Mouse (Mus musculus) liver, embryonic 14.5 days (tissue): Measurements from ENCODE around the gene Mfsd5. TPM values are rescaled to one million over a fixed set of nuclear protein-coding genes. Genes with fewer than 3 reads are reported as not detected.

ENCODE experiments used
- ATAC-seq: fragments of 200-750 bp; cut with Nextera tagmentation; 2 replicates; pipeline ENCODE4 v1.8.0; 2017; ENCODE audit warnings: moderate number of reproducible peaks, mild to moderate bottlenecking, moderate library complexity; ENCODE audit not compliant: insufficient read depth
- DNase-seq, 3 experiments: peaks; one replicate each; pipeline ENCODE4 v3.0.0-alpha.2; 2012 to 2013; ENCODE audit warnings: low read depth in 3 of 3, low spot score in 3 of 3
- H3K27ac ChIP-seq: fragments of 300-500 bp; sonication (generic); 2 replicates; pipeline ENCODE4 v1.5.1; 2014; ENCODE audit warnings: moderate library complexity, mild to moderate bottlenecking, control low read depth, inconsistent platforms
- H3K27me3 ChIP-seq: fragments of 300-500 bp; sonication (generic); 2 replicates; pipeline ENCODE4 v1.6.1; 2014; ENCODE audit warnings: mild to moderate bottlenecking, low read length, moderate library complexity; ENCODE audit not compliant: control insufficient read depth, insufficient read depth
- H3K36me3 ChIP-seq: fragments of 300-500 bp; sonication (generic); replicated peaks from 2 replicates; pipeline ENCODE4 v1.6.1; 2014; ENCODE audit warnings: low read depth; ENCODE audit not compliant: control insufficient read depth, insufficient read depth
- H3K4me1 ChIP-seq, 2 experiments: fragments of 200-500 bp in 1 of 2; fragments of 300-500 bp in 1 of 2; sonication (generic) in 1 of 2; replicated peaks; 2 replicates each; pipeline ENCODE4 v1.6.1; 2012 to 2014; ENCODE audit warnings: antibody characterized with exemption in 1 of 2, inconsistent platforms in 1 of 2, low read length in 1 of 2; ENCODE audit not compliant: control insufficient read depth in 2 of 2, insufficient read depth in 2 of 2
- H3K4me2 ChIP-seq: fragments of 300-500 bp; sonication (generic); 2 replicates; pipeline ENCODE4 v1.6.1; 2014; ENCODE audit warnings: low read depth, mild to moderate bottlenecking, control low read depth, moderate library complexity
- H3K4me3 ChIP-seq, 2 experiments: fragments of 200-500 bp in 1 of 2; fragments of 300-500 bp in 1 of 2; sonication (generic) in 1 of 2; 2 replicates each; pipeline ENCODE4 v1.5.1; 2012 to 2014; ENCODE audit warnings: low read depth in 2 of 2, low read length in 2 of 2, mild to moderate bottlenecking in 2 of 2, control low read depth in 1 of 2, inconsistent platforms in 1 of 2, moderate library complexity in 1 of 2; ENCODE audit not compliant: insufficient read depth in 1 of 2
- H3K9ac ChIP-seq: fragments of 300-500 bp; sonication (generic); replicated peaks from 2 replicates; pipeline ENCODE4 v1.6.1; 2014; ENCODE audit warnings: mild to moderate bottlenecking, control low read depth, moderate library complexity
- H3K9me3 ChIP-seq: fragments of 300-500 bp; sonication (generic); 2 replicates; pipeline ENCODE4 v1.6.1; 2016; ENCODE audit warnings: low read length, mixed read lengths; ENCODE audit not compliant: control insufficient read depth
- CTCF ChIP-seq: IDR thresholded peaks from 2 replicates; pipeline ENCODE4 v1.5.1; 2016; ENCODE audit warnings: antibody characterized with exemption, low read depth, control low read depth
- EP300 ChIP-seq: IDR thresholded peaks from 2 replicates; pipeline ENCODE4 v1.6.1; 2016; ENCODE audit warnings: antibody characterized with exemption, low read depth
- WGBS: fragments of 180-500 bp; shearing (Covaris S2); extraction: QIAGEN DNeasy Blood & Tissue Kit; methylation state at CpG from one replicate; pipeline ENCODE4 v1.1.7; 2014; ENCODE audit not compliant: insufficient replicate concordance; 5-methylcytosine and 5-hydroxymethylcytosine counted together
- polyA plus RNA-seq, 2 experiments: library from polyadenylated mRNA; depleted of rRNA in 1 of 2; stranded (reverse) in 1 of 2; unstranded in 1 of 2; fragments of >200 nt; fragmentation: Nextera tagmentation in 1 of 2; extraction: Ambion mirVana in 1 of 2; gene quantifications; 2 replicates each; pipeline versions ENCODE4 v1.2.1 to v1.2.3; 2012 to 2014

Gene Mfsd5
- polyA plus RNA-seq, 2 experiments, result 13.4 to 21.2 TPM

DNA sequence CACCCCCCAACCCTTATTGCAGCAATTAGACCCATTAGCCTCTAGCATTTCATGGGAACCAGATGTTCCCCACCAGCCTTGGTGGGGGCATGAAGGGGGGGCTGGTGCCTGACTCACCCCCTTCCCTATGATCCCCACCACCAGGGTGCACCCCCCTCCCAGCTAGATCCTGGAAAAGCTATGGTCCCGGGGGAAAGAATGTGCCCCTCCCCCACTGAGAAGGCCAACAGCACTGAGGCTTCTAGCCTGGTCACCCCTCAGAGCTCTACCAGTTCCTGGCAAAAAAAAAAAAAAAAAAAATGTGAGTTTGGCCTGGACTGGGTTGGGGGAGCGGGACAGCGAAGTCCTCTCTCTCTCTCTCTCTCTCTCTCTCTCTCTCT lies 30.5 kb upstream of the Mfsd5 start:
- H3K27ac ChIP-seq, result no peak overlapping the region
- 9% methylated on average over 3 of the region's 3 CpGs for WGBS
- H3K27me3 ChIP-seq, result peaks cover 67% of the 10 kb centered on the region
- no peak overlapping the region for H3K4me3 ChIP-seq
- H3K4me1 ChIP-seq, result peaks cover 0 to 11% of the 10 kb centered on the region in 2 experiments; a peak in 2 of 4 replicates
- H3K9ac ChIP-seq, result no peak overlapping the region
- ATAC-seq (no peak), DNase-seq (no peak)
- H3K4me2 ChIP-seq, result no peak overlapping the region
- no peak for TF ChIP-seq CTCF
- TF ChIP-seq EP300, result no peak
- H3K9me3 ChIP-seq, result no peaks in the 10 kb centered on the region
- H3K36me3 ChIP-seq, result no peaks in the 10 kb centered on the region

- ATAC-seq, result no peak
- H3K4me1 ChIP-seq, result peaks cover 0 to 7% of the 10 kb centered on the region in 2 experiments; a peak in 1 of 4 replicates
- H3K27me3 ChIP-seq, result peaks cover 62% of the 10 kb centered on the region
- H3K4me2 ChIP-seq, result no peak overlapping the region; the same call in 1 of the 2 replicates
- no peak overlapping the region for H3K9ac ChIP-seq
- no peak overlapping the region for H3K27ac ChIP-seq
- H3K36me3 ChIP-seq, result no peaks in the 10 kb centered on the region
- TF ChIP-seq EP300, result no peak
- TF ChIP-seq CTCF, result no peak
- H3K9me3 ChIP-seq, result no peaks in the 10 kb centered on the region
- DNase-seq, result no peak
- no peak overlapping the region for H3K4me3 ChIP-seq
- WGBS, result 2% methylated on average over 13 of the region's 13 CpGs
Observed at GRCm38 (mm10) chr15:102249251-102249691, 30.0 kb upstream of the Mfsd5 start.

GRCm38 (mm10) chr15:102249967-102250366 lies 29.3 kb upstream of the Mfsd5 start:
- no peaks in the 10 kb centered on the region for H3K9me3 ChIP-seq
- 0 out of 4 replicates have a peak, but pooled peaks cover 0 to 5% of the 10 kb centered on the region in 2 experiments for H3K4me1 ChIP-seq
- no peaks in the 10 kb centered on the region for H3K36me3 ChIP-seq
- 57% methylated on average over 9 of the region's 9 CpGs for WGBS
- no peak for TF ChIP-seq EP300
- H3K4me3 ChIP-seq, result no peak overlapping the region
- H3K27ac ChIP-seq, result no peak overlapping the region
- no peak overlapping the region for H3K4me2 ChIP-seq
- no peak overlapping the region for H3K9ac ChIP-seq
- H3K27me3 ChIP-seq, result peaks cover 59% of the 10 kb centered on the region
- ATAC-seq, result no peak
- no peak for DNase-seq

DNA sequence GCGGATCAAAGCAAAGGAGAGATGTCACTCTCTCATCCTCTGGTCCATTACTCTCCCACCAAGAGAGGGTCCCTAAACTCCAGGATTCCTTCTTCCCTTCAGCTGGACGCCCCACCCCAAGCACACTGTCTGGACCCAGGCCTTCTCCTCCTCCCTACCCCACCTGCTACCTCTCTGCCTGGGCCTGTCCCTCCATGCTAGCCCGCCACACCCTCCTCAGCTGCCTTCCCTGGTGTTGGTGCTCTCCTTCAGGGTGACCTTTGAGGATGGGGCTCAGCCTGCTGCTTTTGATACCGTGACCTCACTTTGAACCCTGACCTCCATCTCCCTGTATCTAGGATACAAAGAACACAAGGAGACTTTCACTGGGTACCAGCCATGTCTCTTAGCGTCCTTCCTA lies 28.7 kb upstream of the Mfsd5 start:
- WGBS, result 55% methylated on average over 5 of the region's 5 CpGs
- H3K9ac ChIP-seq, result no peak overlapping the region
- H3K4me3 ChIP-seq, result no peak overlapping the region
- 0 out of 4 replicates have a peak, but pooled peaks cover 0 to 5% of the 10 kb centered on the region in 2 experiments for H3K4me1 ChIP-seq
- no peak for DNase-seq
- peaks cover 58% of the 10 kb centered on the region for H3K27me3 ChIP-seq
- H3K27ac ChIP-seq, result no peak overlapping the region
- H3K9me3 ChIP-seq, result no peaks in the 10 kb centered on the region
- TF ChIP-seq EP300 (no peak), CTCF (no peak)
- no peak for ATAC-seq
- H3K4me2 ChIP-seq, result no peak overlapping the region
- no peaks in the 10 kb centered on the region for H3K36me3 ChIP-seq

- TF ChIP-seq EP300 (no peak), CTCF (no peak)
- Histone ChIP-seq H3K4me2 (no peak overlapping the region), H3K4me3 (no peak overlapping the region), H3K36me3 (no peaks in the 10 kb centered on the region), H3K4me1 (no peaks in the 10 kb centered on the region), H3K9ac (no peak overlapping the region), H3K27ac (no peak overlapping the region), H3K9me3 (no peaks in the 10 kb centered on the region), H3K27me3 (peaks cover 54% of the 10 kb centered on the region)
- DNase-seq (no peak), ATAC-seq (no peak)
- WGBS, result 36% methylated on average over 14 of the region's 14 CpGs
Observed at GRCm38 (mm10) chr15:102255547-102256255, 23.6 kb upstream of the Mfsd5 start.
